Mouse (Mus musculus) adipocyte (in vitro differentiated cells): ENCODE results near the gene Zfp36l2.

ENCODE experiments used
- DNase-seq: peaks from one replicate; pipeline ENCODE4 v3.0.0-alpha.2; 2016; ENCODE audit warnings: low spot score

The Zfp36l2 gene

DNA sequence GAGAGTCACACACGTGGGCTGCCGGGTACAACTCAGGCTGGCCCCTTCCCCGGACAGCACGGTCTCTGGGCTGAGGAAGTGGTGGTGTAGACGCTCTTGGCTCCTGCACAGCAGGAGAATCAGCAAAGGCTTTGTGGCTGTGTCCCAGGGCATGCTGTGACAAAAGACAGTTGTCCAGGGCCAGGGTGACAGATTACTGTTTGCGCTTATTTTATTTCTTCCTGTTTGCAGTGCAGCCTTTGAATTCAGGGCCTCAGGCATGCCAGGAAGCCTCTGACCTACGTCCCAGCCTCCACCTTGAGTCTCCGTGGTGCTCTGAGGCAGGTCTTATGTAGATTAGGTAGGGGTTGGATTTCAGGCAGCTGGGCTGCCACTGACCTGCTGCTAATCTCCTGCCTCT, 10.3 kb downstream of the Zfp36l2 start:
- no peak for DNase-seq

GRCm38 (mm10) chr17:84176446-84176845, 11.3 kb downstream of the Zfp36l2 start:
- DNase-seq, result no peak

GRCm38 (mm10) chr17:84175196-84175595, 12.6 kb downstream of the Zfp36l2 start:
- DNase-seq, result no peak

GRCm38 (mm10) chr17:84167377-84167776, 20.4 kb downstream of the Zfp36l2 start:
- no peak for DNase-seq

GRCm38 (mm10) chr17:84166135-84166860, 21.4 kb downstream of the Zfp36l2 start:
- no peak for DNase-seq

GRCm38 (mm10) chr17:84165735-84166134, 22.0 kb downstream of the Zfp36l2 start:
- no peak for DNase-seq

DNA sequence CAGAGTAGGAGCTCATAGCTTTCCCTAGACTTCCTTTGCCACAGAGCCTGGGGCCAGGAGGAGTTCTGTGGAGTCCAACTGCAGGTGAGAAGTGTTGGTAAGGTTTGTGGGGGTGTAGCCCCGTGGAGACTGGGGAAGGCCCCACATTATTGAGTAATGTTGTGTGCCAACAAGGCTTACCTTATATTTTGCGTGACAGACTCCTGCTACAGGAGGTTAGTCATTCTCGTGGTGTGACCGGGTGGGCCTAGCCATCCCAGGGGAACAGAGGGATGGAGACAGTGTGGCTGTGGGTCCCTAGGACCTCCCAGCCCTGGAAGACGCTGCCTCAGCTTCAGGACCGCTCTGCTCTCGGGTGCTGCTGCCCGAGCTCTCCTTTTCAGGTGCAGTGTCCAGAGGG, 23.6 kb downstream of the Zfp36l2 start:
- DNase-seq, result no peak

- no peak for DNase-seq
Observed at GRCm38 (mm10) chr17:84163066-84163785, 24.5 kb downstream of the Zfp36l2 start.

DNA sequence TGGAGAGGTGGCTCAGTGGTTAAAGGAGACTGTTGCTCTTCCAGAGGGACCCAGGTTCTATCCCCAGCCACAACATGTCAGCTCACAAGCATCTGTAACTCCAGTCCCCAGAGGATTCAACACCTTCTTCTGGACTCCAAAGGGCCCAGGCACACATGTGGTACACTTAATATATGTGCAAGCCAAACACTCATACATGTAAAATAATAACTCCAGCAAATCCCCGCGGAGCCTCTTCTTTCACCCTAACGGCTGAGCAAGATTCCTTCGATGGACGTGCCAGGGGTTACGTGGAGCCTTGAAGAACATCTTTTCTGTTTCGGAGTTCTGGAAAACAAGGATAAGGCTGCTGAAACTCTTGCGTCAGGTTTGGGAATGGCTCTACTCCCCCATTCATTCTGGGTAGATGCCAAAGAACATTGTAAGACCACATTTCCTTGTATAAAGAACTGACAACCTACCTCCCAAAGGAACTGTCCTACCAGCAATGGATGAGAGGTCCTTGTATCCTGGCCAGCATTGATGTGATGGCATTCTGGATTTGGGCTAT, 25.5 kb downstream of the Zfp36l2 start:
- no peak for DNase-seq

GRCm38 (mm10) chr17:84161231-84161854, 26.4 kb downstream of the Zfp36l2 start:
- DNase-seq, result no peak

GRCm38 (mm10) chr17:84158891-84159290, 28.9 kb downstream of the Zfp36l2 start:
- DNase-seq, result no peak

DNA sequence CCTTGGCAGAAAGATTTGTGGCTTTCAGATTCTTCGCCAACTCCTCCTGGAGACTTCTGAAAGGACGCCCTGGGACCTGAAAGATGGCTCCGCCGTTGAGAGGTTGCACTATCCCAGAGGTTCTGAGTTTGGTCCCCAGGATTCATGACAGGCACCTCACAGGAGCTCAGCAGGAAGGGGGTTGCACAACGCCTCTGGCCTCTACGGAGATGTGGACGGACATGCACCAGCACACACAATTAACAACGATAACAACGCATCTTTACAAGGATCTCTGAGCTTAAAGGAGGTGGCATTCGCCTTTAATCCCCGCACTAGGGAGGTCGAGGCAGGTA, 29.3 kb downstream of the Zfp36l2 start:
- DNase-seq, result no peak

GRCm38 (mm10) chr17:84157743-84158460, 29.8 kb downstream of the Zfp36l2 start:
- no peak for DNase-seq

DNA sequence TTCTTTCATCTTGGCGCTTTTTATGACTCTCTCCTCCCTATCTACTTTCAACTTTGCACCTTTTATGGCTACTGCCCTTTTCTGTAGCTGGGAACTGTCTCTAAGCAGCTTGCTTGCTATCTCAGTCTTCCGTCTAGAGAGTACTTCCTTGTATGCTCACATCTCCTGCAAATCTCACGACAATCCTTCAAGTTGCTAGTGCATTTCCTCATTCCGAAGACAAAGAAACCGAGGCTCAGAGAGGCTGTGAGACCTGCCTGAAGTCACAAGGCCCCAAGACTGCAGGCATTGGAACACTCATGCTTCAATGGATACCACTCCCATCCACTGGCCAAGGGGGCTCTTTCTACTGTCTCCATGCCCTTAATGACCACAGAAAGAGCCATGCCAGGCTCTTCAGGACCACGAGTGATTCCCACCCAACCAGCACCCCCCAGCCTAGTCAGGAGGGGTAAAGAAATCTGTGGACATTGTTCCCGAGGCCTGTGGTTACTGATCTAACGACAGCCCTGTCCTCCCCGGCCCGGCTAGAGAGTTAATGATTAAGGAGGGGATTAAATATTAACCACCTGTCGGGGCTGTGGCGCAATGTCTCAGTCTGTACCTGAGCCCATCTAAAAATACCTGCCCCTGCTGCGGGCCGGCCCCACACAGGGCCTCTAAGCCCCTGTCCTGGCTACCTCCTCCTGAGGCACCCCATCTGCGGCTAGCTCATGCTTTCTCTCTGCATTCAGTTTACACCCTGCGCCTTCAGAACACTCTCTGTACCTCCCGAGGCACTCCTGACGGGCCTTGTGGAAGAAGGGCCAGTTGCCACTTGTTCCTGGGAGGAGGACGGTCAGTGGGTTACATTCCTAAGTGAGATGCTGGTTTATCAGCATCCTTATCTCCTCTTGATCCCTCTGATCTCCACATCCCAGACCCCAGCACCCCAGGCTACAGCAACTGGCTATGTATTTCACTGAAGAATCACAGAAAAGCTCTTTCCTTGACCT, 30.7 kb downstream of the Zfp36l2 start:
- no peak for DNase-seq

DNA sequence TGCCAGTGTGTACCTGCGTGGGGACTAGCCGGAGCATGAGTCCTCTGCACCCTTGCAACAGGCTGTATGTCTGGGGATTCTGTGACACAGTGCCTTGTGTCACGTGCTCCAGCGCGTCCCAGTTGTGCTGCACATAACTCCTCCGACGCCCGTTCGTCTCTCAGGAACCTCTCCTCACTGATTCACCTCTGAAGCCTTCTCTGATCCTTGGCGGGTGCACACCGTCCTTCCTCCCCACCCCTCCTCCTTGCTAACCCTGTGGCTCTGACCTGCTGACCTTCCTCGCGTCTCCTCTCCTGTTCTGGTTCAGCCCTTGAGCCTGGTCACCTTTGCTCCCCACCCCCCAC, 31.5 kb downstream of the Zfp36l2 start:
- no peak for DNase-seq

DNA sequence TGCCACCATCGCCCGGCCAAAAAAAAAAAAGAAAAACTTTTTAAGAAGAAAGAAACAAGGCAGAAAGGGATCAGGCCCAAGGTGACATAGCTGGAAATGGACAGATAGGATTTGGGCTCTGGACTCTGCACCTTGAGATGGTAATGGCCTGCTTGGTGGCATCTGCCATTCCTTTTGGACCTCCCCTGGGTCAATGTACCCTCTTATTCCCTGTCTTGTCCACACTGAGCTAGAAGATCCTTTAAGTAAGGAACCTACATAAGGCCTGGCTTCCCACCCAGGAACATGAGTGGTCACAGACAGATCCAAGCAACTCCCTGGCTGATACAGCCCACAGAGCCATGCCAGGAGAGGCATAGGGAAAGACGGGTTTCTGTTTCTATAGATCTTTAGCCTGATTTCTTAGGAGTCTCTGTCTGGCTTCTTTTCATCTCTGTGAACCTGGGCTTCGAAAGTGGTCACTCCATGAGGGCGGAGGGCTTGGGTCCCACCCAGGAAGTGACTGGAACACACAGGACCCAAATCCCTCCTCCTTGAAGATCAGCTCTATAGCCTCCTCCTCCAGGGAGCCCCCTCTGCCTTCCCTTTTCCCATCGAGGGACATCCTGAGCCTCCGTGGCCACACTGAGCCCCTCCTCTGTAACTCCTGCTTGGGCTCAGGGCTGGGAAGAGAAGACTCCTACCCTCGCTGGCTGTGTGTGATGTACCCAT, 32.1 kb downstream of the Zfp36l2 start:
- DNase-seq, result no peak

DNA sequence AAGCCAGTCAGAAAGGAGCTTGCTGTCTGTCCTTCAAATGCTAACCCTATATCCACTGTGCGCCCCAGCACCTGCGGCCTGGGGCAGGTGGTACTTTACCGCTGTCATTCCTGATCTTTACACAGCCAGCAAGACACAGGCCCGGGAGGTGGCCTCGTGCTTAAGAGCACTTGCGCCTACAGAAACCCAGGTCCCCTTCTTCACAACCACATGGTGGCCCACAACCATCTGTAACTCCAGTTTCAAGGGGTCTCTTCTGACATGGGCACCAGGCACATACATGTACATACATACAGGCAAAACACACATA, 32.8 kb downstream of the Zfp36l2 start:
- no peak for DNase-seq

DNA sequence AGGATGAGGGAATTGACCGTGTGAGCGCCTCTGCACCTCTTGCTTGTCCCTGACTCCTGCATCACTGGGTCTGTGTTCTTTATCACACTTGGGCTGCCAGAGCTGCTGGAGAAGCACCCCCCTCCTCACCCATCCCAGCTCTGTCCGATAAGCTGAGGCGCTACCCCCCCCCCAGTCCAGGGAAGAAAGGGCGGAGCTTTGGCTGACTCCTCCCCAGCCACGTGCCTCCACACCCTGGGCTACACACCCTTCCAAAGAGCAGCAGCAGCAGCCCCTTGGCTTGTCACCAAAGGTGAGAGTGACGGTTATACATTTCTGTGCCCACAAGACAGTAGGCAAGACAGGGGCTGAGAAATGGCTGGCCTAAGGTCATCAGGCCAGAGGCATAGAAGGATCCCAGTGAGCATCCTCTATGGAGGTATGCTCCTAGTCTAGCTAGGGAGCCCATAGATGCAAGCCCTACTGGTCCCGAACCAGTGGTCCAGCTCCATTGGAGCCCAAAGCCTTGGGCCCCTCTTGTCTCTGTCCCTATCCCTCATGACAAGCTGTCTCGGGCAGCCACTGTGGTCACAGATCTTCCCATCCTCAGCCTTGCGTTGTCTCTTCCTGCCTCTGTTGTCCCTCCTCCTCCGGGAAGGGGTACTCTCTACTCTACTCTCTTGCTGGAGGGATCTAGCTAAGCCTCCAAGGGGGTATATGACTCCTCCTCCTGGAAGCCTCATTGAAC, 33.3 kb downstream of the Zfp36l2 start:
- no peak for DNase-seq

- DNase-seq, result no peak
Observed at GRCm38 (mm10) chr17:84152976-84153786, 34.6 kb downstream of the Zfp36l2 start.
